Mouse (Mus musculus) lung, postnatal 36 days (tissue): ENCODE results near the gene Rnf130.

ENCODE experiments used
- DNase-seq: peaks from one replicate; pipeline ENCODE4 v3.0.0; 2022; ENCODE audit warnings: mixed read lengths

The Rnf130 gene

DNA sequence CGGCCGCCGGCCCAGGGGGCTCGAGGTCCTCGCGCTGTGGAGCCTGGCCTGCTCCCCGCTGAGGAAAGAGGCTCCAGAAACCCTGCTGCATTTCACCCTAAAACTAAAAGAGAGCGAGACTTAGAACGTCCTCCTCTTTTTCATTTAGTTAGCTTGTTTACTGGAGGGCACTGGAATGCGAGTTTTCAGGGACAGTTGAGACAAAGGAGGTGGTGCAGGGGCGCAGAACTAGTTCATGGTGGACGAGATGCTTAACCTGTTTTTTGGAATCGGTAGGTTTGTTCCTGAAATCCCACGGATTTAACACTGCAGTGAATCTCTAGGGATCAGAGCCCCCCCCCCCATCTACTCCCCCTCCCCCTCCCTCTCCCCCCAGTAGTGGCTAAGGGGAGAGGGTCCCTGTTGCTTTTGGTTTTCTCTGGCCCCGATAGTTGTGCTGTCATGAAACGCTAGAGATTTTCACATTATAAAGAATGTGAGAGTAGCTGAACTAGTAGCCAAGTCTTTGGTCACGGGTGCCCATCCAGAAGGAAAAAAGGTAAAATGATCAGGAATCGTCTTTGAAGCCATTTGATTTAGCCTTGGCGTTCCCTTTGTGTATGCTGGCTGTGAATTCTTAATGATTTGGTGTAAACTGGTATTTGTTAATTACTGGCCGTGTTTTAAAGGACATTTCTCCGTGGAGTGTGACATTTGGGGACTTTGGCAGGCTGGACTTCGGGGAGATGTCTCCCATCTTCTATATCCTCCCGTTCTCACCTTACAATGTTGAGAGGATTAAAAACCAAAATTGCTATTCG is 775 bp downstream of the Rnf130 start:
- no peak for DNase-seq

DNA sequence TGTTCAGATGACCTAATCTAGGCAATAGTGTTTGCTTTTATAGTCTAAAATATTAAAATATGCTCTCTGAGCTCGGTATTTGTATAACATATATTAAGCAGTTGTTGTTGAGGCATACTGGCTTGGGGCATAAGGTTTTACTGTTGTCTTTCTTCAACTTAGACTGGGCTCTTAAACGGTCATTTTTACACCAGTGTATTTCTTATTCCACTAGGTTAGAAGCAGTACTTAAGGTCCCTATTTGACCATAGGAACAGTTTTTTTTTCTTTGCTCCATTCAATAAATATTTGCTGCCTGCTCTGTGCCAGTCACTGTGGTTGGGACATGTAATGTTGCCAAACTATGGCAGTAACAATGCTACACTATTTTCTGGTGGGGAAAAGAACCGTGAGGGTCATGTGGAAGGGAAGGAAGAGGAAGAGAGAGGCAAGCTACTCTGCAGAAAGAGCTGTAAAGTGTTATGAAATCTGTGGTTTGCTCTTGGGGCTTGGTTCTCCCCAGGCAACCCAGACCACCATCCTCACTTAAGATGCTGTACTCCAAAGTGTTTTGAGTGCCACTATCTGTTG is 1.5 kb downstream of the Rnf130 start:
- DNase-seq = peak; percentile 51

DNA sequence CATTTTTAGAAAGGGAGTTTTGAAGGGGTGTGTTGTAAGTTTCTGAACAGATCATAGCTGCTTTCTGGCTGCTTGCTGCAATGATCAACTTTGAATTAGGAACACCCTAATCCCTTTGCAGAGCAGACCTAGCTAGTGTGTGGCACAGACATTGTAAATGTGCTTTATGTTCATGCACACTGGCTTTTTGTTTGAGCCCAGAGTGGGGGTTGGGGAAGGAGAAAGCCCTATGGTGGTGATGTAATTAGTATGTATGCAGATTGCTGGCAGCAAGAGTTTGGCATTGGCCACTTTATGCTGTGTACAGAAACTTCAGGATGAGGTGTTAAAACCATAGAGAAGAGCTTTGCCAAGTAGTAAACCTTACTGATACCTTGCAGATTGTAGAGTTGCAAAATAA is 3.3 kb downstream of the Rnf130 start:
- no peak for DNase-seq

DNA sequence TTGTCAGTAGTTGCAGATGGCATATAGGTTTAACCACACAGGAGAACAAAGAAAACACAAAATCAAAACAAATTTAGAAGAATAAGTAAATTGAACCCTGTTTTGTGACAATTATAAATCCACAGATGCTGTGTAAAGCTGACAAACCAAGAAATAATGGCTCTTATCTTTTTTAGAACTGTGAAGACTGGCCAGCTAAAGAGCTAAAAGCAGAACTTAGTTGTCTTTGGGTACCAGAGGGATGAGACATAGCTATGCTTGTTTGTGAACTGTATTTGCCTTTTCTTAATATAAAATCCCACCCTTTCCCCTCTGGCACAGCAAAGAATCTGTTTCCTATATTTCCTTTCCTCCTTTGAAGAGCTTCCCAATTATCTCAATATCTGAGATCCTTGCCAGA is 9.0 kb downstream of the Rnf130 start:
- no peak for DNase-seq

DNA sequence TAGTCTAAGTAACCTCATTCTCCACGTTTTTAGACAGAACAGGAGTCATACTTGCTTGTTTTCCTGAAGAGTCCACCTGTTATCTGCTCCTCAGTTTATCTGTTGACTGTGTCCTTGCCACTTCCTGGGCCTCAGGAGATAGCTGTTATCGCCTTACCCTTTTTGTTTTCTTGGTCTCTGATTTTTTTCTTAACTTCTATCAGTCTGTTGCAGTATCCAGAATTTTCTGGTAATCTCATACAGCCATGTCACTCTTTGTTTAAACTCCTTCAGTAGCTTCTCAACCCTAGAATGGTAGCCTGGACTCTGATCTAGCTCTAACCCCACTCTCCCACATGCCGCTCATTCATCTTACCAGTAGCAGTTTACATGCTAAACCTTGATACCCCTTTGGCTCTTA is 10.6 kb downstream of the Rnf130 start:
- DNase-seq = no peak

DNA sequence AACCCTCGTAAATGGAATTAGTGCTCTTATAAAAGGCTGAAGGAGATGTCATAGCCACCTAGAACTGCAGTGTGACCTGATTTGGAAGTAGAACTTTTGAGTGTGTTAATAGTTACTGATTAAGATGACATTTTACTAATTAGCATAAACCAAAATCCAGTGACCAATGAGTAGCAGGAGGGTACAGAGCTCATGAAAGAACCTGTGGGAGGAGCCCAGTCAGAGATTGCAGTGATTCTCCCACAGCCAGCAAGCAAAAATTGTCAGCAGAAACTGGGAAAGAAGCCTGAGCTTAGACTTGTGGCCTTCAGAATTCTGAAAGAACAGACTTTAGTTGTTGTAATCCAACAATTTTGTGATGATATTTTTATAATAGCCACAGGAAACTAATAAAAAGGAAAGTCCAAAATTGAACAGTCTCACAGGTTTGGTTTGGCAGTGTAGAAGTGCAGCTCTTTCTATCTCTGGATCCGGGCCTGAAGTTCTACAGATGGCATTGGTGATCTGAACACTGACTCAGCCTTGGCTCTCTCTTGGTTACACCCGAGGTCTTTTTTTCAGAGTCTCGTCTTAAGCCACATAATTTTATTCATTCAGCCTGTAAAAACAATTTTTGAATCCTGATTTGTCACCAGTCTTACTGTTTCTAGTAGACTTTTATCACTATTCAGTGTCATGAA is 11.8 kb downstream of the Rnf130 start:
- no peak for DNase-seq

DNA sequence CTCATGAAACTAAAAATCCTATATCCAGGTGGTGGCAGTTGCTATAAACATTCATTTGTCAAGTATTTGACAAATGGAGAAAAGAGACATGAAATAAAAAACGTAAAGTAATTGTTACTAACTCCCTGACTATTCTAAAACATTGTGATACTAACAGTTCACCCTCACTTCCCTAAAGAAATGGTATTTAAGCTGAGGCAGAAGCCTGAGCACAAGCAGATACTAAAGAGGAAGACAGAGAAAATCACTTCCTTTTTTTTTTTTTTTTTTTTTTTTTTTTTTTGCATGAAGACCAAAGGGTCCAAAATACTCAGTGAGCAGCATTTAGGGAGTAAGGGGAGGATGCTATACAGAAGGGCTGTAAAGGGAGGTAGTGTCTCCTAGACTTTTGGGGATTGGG is 13.6 kb downstream of the Rnf130 start:
- DNase-seq = no peak

DNA sequence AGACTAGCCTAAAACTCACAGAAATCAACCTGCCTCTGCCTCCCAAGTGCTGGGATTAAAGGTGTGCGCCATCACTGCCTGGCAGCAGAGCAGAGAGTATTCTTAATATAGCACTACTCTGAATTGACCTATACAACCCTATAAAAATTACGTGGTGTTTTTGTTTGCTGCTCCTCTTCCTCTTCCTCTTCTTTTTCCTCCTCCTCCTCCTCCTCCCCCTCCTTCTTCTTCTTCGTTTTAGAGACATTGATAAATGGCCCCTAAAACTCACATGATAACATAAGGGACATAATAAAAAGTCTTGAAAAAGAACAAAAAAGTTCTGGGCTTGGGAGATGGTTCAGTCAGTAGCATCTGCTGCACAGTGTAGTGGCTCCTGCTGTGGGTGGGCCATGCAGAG is 16.0 kb downstream of the Rnf130 start:
- no peak for DNase-seq

DNA sequence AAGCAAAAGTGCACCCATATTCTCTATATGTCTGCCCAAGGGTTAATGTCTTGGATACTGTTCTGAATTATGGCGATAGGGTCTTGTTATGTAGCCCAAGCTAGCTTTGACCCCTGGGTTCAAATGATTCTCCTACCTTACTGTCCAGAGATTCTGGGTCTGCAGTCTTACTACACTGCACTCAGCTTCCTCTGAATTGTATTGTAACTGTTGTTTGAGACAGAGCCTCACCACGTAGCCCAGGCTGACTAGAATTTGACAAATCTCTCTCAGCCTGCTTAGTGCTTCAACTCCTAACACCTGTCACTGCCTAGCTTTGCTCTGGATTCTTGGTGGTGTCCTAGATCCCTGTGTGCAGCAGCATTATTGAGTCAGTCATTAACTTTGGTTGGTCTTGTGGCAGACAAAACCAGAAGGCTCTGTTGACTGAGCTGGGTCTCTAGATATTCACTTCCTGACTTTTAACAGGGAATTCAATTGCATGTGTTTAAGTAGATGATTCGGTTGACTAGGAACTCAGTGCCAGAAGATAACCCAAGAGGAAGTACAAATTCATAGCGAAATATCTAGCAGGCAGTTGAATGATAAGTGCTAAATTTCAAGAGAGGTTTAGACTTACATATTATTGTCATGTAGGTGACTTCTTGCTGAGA is 17.3 kb downstream of the Rnf130 start:
- no peak for DNase-seq

DNA sequence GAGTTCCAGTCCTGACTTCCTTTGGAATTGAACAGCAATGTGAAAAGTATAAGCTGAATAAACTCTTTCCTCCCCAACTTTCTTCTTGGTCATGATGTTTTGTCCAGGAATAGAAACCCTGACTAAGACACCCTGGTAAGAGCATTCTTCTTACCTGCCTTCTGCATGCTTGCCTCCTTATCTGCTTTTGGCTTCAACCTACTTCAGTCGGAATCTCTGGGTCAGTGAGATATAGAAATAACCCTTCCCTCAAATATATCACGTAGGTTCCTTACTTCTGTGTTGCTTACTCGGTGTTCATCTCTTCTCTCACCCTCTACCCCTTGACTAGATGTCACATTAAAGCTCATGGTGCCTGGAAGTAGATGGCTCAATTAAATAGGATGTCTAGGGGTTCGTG is 19.3 kb downstream of the Rnf130 start:
- no peak for DNase-seq

DNA sequence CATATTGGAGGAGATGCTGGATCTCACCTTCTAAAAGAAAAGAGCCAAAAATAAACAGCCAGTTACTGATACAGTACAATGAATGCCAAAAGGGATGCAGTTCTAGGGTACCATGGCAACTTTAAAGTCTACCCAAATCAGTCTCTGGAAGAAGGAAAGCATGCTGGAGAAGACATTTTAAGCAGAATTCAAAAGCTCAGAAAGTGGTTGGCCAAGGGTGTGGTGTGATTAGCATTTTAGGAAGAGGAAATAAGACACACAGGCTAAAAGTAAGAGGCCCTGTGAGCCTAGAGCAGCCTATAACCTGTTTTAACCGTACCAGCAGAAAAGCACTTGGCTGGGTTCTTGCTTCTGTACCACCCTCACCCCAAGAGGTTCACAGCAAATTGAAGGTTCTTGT is 22.5 kb downstream of the Rnf130 start:
- DNase-seq = no peak

DNA sequence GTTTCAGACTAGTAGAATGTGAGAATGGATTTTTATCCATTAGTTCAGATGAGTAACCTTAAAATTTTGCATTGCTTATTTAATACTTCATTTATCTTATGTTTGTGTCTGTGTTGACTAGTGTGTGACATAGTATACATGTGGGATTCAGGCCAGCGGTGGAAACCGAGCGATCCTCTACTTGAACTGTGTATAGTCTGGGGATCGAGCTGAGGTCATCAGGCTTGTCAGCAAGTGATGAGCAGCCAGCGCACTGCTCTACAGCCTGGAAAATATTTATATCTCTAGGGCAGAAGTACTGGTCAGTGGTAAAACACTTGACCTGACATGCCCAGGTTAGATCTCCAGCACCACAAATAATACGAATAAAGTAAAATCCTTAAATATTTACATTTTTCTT is 23.0 kb downstream of the Rnf130 start:
- no peak for DNase-seq

DNA sequence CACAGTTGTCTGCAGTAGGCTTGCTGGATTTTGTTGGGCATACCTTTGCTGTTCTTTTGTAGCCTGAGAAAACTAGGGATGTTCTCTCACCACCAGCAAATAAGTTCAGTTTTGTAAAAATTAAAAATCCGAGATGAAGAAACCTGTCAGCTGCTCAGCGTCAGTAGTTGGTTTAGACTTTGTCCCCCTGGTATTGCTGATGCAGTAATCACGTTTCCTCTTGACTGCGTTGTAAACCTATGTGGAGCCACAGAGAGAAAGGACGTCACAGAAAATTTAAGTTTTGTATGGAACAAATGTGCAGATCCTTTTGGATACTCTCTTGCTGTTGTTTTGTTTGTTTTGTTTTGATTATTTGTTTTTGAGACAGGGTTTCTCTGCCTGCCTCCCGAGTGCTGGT is 25.2 kb downstream of the Rnf130 start:
- no peak for DNase-seq

DNA sequence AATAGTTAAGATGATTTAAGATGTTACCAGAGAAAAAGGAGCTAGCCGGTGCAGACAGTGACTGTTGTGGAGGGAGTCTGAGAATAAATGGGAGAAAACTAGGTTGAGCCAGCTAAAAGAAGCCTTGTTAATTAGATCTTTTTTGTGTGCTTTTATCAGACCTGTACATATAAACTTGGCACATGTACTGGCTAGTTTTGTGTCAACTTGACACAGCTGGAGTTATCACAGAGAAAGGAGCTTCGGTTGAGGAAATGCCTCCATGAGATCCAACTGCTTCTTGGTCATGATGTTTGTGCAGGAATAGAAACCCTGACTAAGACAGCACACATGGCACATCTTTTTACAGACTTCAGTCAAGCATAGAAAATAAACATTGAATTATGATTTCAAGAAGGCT is 32.6 kb downstream of the Rnf130 start:
- DNase-seq = no peak

DNA sequence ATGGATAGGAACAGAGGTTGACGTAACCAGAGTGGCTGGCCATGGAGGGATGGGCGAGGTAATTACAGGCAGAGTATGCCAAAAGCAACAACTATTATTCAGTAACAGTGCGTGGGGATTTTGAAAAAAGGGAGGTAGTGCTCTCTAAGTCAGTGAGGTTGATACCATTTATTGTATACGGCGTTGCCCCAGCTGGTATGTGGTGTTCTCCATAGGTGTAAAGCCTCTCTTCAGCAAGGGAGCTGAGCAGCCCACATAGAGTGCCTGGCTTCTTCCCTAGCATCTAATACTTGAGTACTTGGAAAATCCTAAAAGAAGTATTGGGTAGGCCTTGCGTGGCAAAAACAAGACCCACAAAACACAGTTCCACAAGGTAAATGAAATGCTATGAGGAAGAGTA is 33.1 kb downstream of the Rnf130 start:
- DNase-seq = no peak

DNA sequence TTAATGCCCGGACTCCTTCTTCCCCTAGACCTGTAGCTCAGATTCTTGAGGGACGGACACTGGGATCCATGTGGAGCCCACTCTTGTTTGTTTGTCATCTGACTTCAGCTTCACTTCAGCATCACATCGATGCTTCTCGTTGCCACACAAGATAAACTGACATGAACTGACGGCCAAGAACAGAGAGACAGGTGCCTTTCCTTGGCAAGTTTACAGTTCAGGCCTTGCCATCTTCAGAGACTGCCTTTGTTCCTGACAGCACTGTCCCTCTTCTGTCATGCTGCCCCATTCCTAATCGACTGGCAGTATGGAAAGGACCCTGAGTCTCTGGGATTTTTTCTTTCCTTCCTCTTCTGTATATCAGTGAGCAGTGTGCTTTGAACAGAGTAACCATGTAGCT is 33.9 kb downstream of the Rnf130 start:
- DNase-seq = no peak

DNA sequence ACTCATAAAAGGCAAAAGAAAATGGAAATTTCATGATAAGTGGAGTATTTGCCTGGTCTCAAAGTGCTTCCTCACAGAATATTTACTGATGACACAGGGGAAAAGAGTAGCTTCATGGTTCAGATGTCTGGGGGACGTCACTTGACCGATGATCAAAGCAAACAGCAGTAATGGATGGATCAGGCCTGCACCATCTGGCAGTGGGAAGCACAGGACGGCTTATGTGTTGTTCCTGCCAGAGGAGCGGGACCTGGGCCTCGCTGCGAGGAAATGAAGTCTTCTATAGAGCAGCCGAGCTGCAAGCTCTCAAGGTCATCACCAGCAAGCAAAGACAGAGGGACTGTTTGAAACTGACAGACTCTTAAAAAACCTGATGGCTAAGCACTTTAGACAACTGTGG is 37.0 kb downstream of the Rnf130 start:
- no peak for DNase-seq

DNA sequence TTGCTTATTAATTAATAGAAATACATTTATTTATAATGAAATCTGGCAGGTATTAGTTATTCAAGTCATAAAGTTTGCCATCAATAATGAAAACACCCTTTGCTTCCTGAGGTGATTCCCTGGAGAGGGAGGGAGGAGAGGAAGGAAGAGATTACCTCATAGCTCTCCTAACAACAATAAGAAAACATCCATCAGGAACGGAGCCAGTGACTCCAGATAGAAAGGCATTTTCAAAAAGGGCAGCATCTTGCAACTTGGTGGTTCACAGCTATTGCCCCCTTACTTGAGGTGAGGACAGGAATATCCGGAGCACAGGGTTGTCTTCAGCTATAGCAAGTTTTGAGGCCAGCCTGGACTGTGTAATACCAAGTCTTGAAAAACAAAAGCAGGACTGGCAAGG is 40.9 kb downstream of the Rnf130 start:
- DNase-seq = no peak

DNA sequence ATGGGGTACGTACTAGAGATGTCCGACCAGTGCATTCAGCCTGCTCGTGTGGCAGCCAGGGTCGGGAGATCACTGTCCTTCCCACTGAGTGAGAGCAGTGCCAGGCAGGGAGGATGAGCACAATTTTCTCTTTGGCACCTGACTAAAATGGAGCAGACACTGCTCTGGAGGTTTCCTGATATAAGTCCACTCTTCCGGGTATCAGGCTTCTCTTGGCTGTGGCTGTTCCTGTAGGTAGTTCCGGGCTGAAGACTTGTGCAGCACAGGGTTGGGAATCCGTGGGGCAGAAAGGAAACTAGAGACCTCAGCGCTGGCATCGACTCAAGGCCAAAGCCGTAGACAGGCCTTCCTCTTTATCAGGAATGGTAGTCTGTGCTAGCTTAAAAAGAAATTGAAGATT is 48.7 kb downstream of the Rnf130 start:
- DNase-seq = peak; percentile 4

DNA sequence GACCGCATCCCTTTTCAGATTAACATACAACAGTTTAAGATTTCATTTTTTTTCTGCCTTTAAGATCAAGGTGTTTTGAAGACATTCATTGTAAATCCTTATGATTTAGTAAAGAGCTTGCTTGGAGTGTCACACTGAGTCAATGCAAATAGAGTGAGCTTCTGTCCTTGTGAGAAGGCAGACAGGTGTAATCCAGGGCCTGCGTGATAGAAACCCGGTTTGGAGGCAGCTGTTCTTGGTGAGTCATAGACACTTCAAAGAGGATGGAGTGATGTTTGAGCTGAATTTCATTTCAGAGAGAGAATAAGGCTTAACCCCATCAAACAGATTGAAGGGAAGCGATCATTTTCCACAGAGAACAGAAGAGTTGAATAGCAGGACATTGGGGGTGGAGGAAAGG is 51.6 kb downstream of the Rnf130 start:
- no peak for DNase-seq

DNA sequence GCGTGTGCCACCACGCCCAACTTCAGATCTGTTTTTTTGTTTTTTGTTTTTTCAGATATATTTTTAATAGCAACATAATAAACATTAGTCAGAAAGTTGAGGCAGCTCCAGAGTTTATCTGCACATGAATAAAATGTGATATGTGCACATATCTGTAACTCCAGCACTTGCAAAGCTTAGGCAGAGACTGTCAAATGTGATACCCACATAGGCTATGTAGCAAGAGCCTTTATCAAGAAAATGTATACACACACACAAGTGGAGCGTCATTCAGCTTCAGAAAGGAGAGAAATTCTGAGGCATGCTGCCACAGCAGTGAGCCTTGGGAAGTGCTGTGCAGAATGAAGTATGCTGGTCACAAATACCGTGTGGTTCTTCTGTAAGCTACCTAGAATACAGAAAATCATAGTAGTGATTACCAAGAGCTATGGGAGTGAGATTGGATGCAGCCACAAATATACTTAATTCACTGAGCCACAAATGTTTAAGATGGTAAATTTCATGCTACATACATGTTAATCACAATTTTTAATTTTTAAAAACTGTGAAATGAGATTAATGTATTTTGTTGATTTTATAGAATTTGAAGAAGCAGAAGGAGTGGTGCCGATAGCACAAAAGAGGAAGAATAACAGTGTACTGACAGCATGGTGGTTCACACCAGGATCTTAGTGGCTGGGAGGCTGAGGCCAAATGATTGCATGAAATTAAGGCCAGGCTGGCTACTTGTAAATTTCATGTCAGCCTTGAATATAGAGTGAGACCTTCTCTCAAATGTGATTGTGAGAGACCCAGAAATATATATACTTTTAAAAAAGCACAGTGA is 56.4 kb downstream of the Rnf130 start:
- no peak for DNase-seq

DNA sequence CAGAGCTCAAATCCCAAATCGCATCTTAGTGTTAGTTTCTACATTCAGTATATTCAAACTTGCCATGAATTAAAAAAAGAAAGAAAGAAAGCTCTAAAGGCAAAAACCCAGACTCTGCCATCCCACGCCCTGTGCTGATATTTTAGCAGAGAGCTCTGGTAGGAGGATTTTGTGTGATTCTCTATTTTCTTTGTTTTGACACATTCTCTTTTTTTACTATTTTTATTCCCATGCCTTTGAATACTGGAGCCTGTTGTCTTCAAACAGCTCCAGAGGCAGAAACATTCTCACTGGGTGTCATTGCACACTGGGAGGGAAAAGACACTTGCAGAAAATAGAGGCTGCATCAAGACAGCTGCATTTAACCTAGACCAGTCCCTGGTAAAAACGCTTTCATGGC is 61.1 kb downstream of the Rnf130 start:
- no peak for DNase-seq

DNA sequence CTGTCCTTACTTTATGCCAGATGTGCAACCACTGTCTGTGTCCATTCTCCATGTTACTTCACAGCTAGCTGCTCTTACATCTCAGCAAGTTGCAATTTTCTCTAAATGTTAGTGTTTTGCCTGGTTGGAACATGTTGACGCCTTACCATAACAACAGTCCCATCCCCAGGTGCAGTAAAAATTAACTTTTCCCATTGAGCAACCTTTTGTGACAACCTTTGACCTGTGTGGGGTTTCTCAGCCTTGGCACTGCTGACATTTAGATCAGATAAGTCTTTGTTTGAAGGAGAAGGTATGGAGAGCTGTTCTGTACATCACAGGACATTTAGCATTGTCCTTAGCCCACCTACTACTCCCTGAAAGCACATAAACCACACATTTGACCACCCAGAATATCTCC is 64.7 kb downstream of the Rnf130 start:
- no peak for DNase-seq
